Mouse (Mus musculus) heart, adult 2 months (tissue): ENCODE measurements around the gene Zfpm1.

Source experiments
- CTCF ChIP-seq: fragments of 200-600 bp; IDR thresholded peaks from 2 replicates; pipeline ENCODE4 v1.8.1; 2022; ENCODE audit warnings: antibody characterized with exemption, mild to moderate bottlenecking, moderate library complexity
- EP300 ChIP-seq: fragments of 200-500 bp; IDR thresholded peaks from 2 replicates; pipeline ENCODE4 v1.6.1; 2011; ENCODE audit warnings: low read depth, low read length, control low read depth; ENCODE audit not compliant: insufficient read depth
- POLR2A ChIP-seq: fragments of 200-500 bp; IDR thresholded peaks from 2 replicates; pipeline ENCODE4 v1.6.1; 2011; ENCODE audit warnings: mild to moderate bottlenecking, low read depth, low read length, control low read depth; ENCODE audit not compliant: insufficient read depth

DNA sequence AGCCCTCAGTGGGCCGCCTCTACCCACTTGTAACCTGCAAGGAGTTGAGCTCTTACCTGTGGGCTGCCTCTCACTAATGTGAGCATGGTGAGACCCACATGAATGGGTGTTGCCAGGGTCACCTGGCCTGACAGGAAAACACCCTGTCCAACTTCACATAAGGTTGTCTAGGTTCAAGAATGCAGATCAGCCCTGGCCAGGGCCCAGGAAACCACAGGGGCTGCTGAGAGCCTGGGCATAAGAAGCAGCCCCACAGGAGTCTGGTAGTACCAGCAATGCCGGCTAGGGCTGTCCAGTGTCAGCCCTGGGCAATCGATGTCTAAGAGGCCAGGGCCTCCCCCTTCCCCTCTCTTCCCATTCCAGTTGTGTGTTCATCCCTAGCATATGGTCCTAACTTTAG is 6.4 kb downstream of the Zfpm1 start:
- TF ChIP-seq CTCF = no peak
- no peak for TF ChIP-seq EP300
- no peak for TF ChIP-seq POLR2A
